Mouse (Mus musculus) kidney, adult 2 months (tissue): ENCODE results near the gene Plcb3.
A peak's percentile ranks its signal among the peaks of the same experiment; 100 is the strongest.

ENCODE experiments used
- CTCF ChIP-seq: fragments of 200-500 bp; conservative IDR thresholded peaks from 2 replicates; pipeline ENCODE4 v1.5.1; 2011; ENCODE audit warnings: low read depth, mild to moderate bottlenecking, control low read depth, low read length, moderate library complexity, mixed read lengths; ENCODE audit not compliant: insufficient read depth, insufficient read length
- POLR2A ChIP-seq: fragments of 200-500 bp; IDR thresholded peaks from one replicate; pipeline ENCODE4 v1.6.1; 2011; ENCODE audit warnings: low read depth, low read length, control low read depth

- TF ChIP-seq CTCF (peak; percentile 89), POLR2A (no peak)
Measured at GRCm38 (mm10) chr19:7020224-7020641, 44.0 kb upstream of the Plcb3 start.
